Mouse (Mus musculus) ES-Bruce4 (cell line): ENCODE results near the gene Erich3. TPM values are rescaled to one million over a fixed set of nuclear protein-coding genes. Genes with fewer than 3 reads are reported as not detected.

ENCODE experiments used
- H3K27ac ChIP-seq: 2 replicates; pipeline ENCODE4 v1.5.1; 2012; ENCODE audit warnings: low read length, inconsistent platforms; ENCODE audit not compliant: insufficient read depth
- H3K27me3 ChIP-seq: 2 replicates; pipeline ENCODE4 v1.6.1; 2012; ENCODE audit warnings: mild to moderate bottlenecking, low read length, inconsistent platforms; ENCODE audit not compliant: control insufficient read depth, poor library complexity, insufficient read depth, severe bottlenecking
- H3K36me3 ChIP-seq: 2 replicates; pipeline ENCODE4 v1.6.1; 2012; ENCODE audit warnings: inconsistent platforms, mild to moderate bottlenecking, low read length, moderate library complexity; ENCODE audit not compliant: control insufficient read depth, poor library complexity, insufficient read depth, severe bottlenecking
- H3K4me1 ChIP-seq: one replicate; pipeline ENCODE4 v1.8.1; 2011; ENCODE audit warnings: low read length; ENCODE audit not compliant: control insufficient read depth, insufficient read depth
- H3K4me3 ChIP-seq: 2 replicates; pipeline ENCODE4 v1.5.1; 2011; ENCODE audit warnings: low read depth, mild to moderate bottlenecking, low read length
- H3K9ac ChIP-seq: 2 replicates; pipeline ENCODE4 v1.6.1; 2012; ENCODE audit warnings: low read depth, mild to moderate bottlenecking, inconsistent platforms; ENCODE audit not compliant: poor library complexity, severe bottlenecking
- H3K9me3 ChIP-seq: replicated peaks from 2 replicates; pipeline ENCODE4 v1.6.1; 2012; ENCODE audit warnings: mild to moderate bottlenecking, low read length, inconsistent platforms; ENCODE audit not compliant: control insufficient read depth, poor library complexity, insufficient read depth, severe bottlenecking
- CTCF ChIP-seq: IDR thresholded peaks from one replicate; pipeline ENCODE4 v1.8.1; 2011; ENCODE audit warnings: low read depth, low read length
- EP300 ChIP-seq: IDR thresholded peaks from 2 replicates; pipeline ENCODE4 v1.6.1; 2011; ENCODE audit warnings: low read depth, low read length; ENCODE audit not compliant: insufficient read depth
- POLR2A ChIP-seq: IDR thresholded peaks from one replicate; pipeline ENCODE4 v1.8.1; 2011; ENCODE audit warnings: low read length; ENCODE audit not compliant: insufficient read depth
- polyA plus RNA-seq: library from polyadenylated mRNA; stranded (reverse); fragments of >200 nt; gene quantifications from 2 replicates; pipeline ENCODE4 v1.2.4, GENCODE M21; 2011; ENCODE audit warnings: low read depth; ENCODE audit not compliant: missing spikeins, insufficient read depth, insufficient read length

Gene Erich3
- polyA plus RNA-seq, 1 experiment = 0.67 TPM

DNA sequence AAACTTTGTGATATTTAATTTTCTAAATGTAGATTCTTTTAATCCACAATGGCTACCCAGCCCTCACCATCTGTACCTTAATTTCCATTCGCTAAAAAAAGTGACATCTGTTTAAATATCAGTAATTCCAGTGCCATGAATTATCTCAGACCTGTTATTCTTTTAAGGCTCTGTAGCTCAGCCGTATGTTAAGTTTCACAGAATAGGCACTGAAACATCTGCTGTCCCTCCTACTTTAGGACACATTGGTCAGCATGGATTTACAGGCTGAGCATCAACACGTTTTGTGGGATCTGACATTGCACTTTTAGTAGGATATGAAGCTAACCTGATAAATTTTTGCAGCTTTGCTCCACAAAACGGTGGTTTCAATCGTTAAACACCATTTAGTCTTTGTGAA lies 35.2 kb downstream of the Erich3 start:
- TF ChIP-seq EP300 = no peak
- Histone ChIP-seq H3K27me3 (no peaks in the 10 kb centered on the region), H3K4me1 (no peaks in the 10 kb centered on the region), H3K4me3 (no peak overlapping the region), H3K36me3 (no peaks in the 10 kb centered on the region; the same call in 1 of the 2 replicates), H3K9me3 (no peaks in the 10 kb centered on the region), H3K9ac (no peak overlapping the region), H3K27ac (no peak overlapping the region)

DNA sequence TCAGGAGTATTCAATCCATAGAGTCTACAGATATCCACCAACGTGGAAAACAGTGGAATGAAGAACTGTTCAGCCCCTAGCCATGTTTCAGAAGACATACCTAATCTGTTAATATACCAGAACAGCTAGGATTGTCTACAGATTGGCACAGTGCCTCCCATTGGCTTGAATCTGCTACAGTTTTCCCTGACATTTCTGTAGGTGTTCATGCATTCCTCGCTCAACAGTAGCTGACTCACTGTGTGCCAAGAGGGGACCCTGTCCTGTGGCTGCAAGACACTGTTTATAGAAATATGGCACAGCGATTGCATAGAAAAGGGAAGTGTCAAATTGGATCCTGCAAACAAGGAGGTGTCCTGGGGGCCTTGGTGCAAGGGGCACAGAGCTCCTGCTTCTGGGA lies 36.6 kb downstream of the Erich3 start:
- TF ChIP-seq EP300 (no peak), POLR2A (no peak), CTCF (no peak)
- H3K4me1 ChIP-seq = no peaks in the 10 kb centered on the region
- H3K9me3 ChIP-seq = no peaks in the 10 kb centered on the region
- H3K9ac ChIP-seq = no peak overlapping the region
- no peak overlapping the region for H3K27ac ChIP-seq
- H3K36me3 ChIP-seq = no peaks in the 10 kb centered on the region; the same call in 1 of the 2 replicates
- no peaks in the 10 kb centered on the region for H3K27me3 ChIP-seq
- no peak overlapping the region for H3K4me3 ChIP-seq

DNA sequence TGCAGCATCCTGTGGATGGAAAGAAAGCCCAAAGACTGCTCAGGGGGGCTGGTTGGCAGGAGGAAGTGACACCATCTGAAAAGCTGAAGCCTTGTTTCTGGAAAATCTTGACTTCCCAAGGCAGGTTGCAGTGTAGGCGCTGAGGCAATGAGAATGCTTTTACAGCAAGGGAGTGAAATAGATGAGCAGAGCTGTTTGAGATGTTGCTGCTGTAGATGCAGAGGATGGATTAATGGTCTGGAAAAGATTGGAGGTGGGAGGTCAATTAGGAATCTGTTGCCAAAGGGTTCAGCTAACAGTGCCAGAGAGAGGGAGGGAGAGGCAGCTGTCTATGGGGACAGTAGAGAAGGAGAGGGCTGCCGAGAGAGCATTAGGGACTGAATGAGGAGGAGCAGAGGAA lies 37.1 kb downstream of the Erich3 start:
- Histone ChIP-seq H3K27me3 (no peaks in the 10 kb centered on the region), H3K9ac (no peak overlapping the region), H3K4me1 (no peaks in the 10 kb centered on the region), H3K36me3 (no peaks in the 10 kb centered on the region; the same call in 1 of the 2 replicates), H3K27ac (no peak overlapping the region), H3K4me3 (no peak overlapping the region), H3K9me3 (no peaks in the 10 kb centered on the region)
- TF ChIP-seq EP300 = no peak
- no peak for TF ChIP-seq CTCF
- TF ChIP-seq POLR2A = no peak

DNA sequence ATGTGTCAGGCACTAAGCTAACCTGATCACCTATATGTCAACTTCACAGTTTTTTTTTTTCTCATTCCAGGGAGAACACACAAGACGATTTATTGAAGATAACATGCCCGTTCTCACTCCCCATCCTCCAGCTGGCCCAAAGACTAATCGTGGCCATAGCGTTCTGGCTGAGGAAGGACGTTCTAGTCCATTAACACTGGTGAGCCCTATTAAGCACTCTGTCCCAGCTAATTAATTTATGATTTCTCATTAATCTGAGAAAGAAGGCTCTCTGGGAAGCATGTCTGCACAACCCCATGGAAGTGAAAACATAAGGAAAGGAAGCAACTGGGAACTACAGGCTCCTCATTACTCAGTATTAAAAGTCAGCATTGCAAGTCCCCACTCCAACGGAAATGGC lies 41.1 kb downstream of the Erich3 start:
- H3K9ac ChIP-seq = no peak overlapping the region
- no peaks in the 10 kb centered on the region; the same call in 1 of the 2 replicates for H3K36me3 ChIP-seq
- H3K9me3 ChIP-seq = no peaks in the 10 kb centered on the region
- H3K4me1 ChIP-seq = no peaks in the 10 kb centered on the region
- no peak overlapping the region for H3K4me3 ChIP-seq
- no peak overlapping the region for H3K27ac ChIP-seq
- no peak for TF ChIP-seq CTCF
- no peak for TF ChIP-seq POLR2A
- no peak for TF ChIP-seq EP300
- H3K27me3 ChIP-seq = no peaks in the 10 kb centered on the region

DNA sequence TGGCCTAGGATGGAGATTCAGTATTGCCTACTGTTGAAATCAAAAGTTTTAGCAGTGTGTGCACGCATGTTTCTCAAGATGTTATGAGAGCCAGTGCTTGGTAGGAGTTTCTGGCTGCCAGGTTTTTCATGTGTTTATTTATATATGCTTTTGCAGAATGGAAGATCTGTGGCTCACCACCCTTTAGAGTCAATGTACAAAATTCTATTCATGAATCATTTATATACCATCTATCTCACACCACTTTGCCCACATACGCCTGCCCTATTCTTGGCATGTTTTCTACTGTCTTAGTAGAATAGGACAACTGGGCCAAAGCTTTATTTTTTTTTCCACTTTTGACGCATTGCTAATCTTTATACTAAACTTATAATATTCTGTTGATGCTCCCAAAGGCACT lies 44.5 kb downstream of the Erich3 start:
- no peaks in the 10 kb centered on the region for H3K27me3 ChIP-seq
- H3K4me3 ChIP-seq = no peak overlapping the region
- TF ChIP-seq CTCF (no peak), EP300 (no peak), POLR2A (no peak)
- H3K9me3 ChIP-seq = no peaks in the 10 kb centered on the region
- no peak overlapping the region for H3K27ac ChIP-seq
- H3K4me1 ChIP-seq = no peaks in the 10 kb centered on the region
- no peak overlapping the region for H3K9ac ChIP-seq
- no peaks in the 10 kb centered on the region; the same call in 1 of the 2 replicates for H3K36me3 ChIP-seq

DNA sequence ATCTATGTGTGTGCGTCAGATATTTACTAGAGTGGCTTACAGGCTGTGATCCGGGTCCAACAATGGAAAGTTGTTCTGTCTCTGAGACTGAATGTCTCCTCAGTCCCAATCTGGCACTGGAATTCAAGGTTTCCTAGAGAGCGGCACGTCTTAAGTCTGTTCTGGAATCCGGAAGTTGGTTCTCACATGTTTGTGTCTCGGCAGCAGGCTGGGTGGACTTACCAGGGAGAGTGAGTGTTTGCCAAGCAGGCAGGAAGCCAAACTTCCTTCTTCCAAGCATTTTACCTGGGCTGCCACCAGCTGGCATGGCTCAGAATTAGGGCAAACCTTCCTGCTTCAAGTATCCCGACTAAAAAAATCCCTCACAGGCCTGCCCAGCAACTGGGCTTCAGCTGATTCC lies 59.5 kb downstream of the Erich3 start:
- TF ChIP-seq POLR2A = no peak
- TF ChIP-seq CTCF = no peak
- no peak for TF ChIP-seq EP300
- no peaks in the 10 kb centered on the region for H3K36me3 ChIP-seq
- H3K4me1 ChIP-seq = no peaks in the 10 kb centered on the region
- H3K9me3 ChIP-seq = no peaks in the 10 kb centered on the region
- H3K27me3 ChIP-seq = no peaks in the 10 kb centered on the region
- H3K9ac ChIP-seq = no peak overlapping the region
- no peak overlapping the region for H3K4me3 ChIP-seq
- no peak overlapping the region for H3K27ac ChIP-seq
